Mouse (Mus musculus) small intestine, adult 2 months (tissue): ENCODE results near the gene Dynll2. TPM values are rescaled to one million over a fixed set of nuclear protein-coding genes. Genes with fewer than 3 reads are reported as not detected.

Experiments
- H3K27ac ChIP-seq: fragments of 200-500 bp; 2 replicates; pipeline ENCODE4 v1.5.1; 2012; ENCODE audit warnings: low read depth, low read length, control low read depth, inconsistent platforms; ENCODE audit not compliant: insufficient read depth
- H3K27me3 ChIP-seq: fragments of 200-500 bp; 2 replicates; pipeline ENCODE4 v1.6.1; 2012; ENCODE audit warnings: mild to moderate bottlenecking, moderate library complexity, low read length, inconsistent platforms; ENCODE audit not compliant: control insufficient read depth, insufficient read depth
- H3K36me3 ChIP-seq: fragments of 200-500 bp; 2 replicates; pipeline ENCODE4 v1.6.1; 2012; ENCODE audit warnings: mild to moderate bottlenecking, low read length, control low read depth, inconsistent platforms; ENCODE audit not compliant: control insufficient read depth, insufficient read depth
- H3K4me1 ChIP-seq: fragments of 200-500 bp; 2 replicates; pipeline ENCODE4 v1.6.1; 2012; ENCODE audit warnings: low read length, inconsistent platforms, mixed read lengths; ENCODE audit not compliant: control insufficient read depth, insufficient read depth, insufficient read length
- H3K4me3 ChIP-seq: fragments of 200-500 bp; 2 replicates; pipeline ENCODE4 v1.5.1; 2012; ENCODE audit warnings: low read depth, mild to moderate bottlenecking, control low read depth, inconsistent platforms, low read length, moderate library complexity
- CTCF ChIP-seq: fragments of 200-500 bp; IDR thresholded peaks from 2 replicates; pipeline ENCODE4 v1.5.1; 2012; ENCODE audit warnings: low read depth, mild to moderate bottlenecking, control low read depth, inconsistent platforms, low read length, moderate library complexity, mixed read lengths; ENCODE audit not compliant: insufficient replicate concordance, insufficient read length; ENCODE audit errors: extremely low read depth
- POLR2A ChIP-seq: fragments of 200-500 bp; IDR thresholded peaks from 2 replicates; pipeline ENCODE4 v1.6.1; 2012; ENCODE audit warnings: low read depth, mild to moderate bottlenecking, control low read depth, inconsistent platforms, low read length, moderate library complexity
- WGBS: fragments of 180-500 bp; shearing (Covaris S2); methylation state at CpG from one replicate; pipeline ENCODE4 v1.1.7; 2018; 5-methylcytosine and 5-hydroxymethylcytosine counted together
- polyA plus RNA-seq: library from polyadenylated mRNA; depleted of rRNA; stranded (reverse); fragments of >200 nt; gene quantifications from 2 replicates; pipeline ENCODE4 v1.2.3, GENCODE M21; 2012

Gene Dynll2
- polyA plus RNA-seq, 1 experiment, result 140 TPM

GRCm38 (mm10) chr11:88027391-88028035 lies 40.2 kb upstream of the Dynll2 start:
- Histone ChIP-seq H3K27ac (no peak overlapping the region), H3K27me3 (no peaks in the 10 kb centered on the region), H3K4me1 (no peaks in the 10 kb centered on the region), H3K36me3 (no peaks in the 10 kb centered on the region), H3K4me3 (no peak overlapping the region)
- 91% methylated on average over 9 of the region's 9 CpGs for WGBS
- TF ChIP-seq POLR2A, result no peak
- TF ChIP-seq CTCF, result no peak

- 84% methylated on average over 2 of the region's 2 CpGs for WGBS
Measured at GRCm38 (mm10) chr11:88023933-88024332, 36.6 kb upstream of the Dynll2 start.

GRCm38 (mm10) chr11:88015795-88016194 lies 28.5 kb upstream of the Dynll2 start:
- Histone ChIP-seq H3K36me3 (no peaks in the 10 kb centered on the region), H3K27me3 (no peaks in the 10 kb centered on the region), H3K4me3 (no peak overlapping the region), H3K4me1 (peaks cover 7% of the 10 kb centered on the region), H3K27ac (no peak overlapping the region)
- TF ChIP-seq CTCF (no peak), POLR2A (no peak)
- 78% methylated on average over 6 of the region's 6 CpGs for WGBS

More at GRCm38 (mm10) chr11:88023933-88024332, 36.6 kb upstream of the Dynll2 start:
- H3K4me1 ChIP-seq, result no peaks in the 10 kb centered on the region
- TF ChIP-seq CTCF (no peak), POLR2A (no peak)
- no peaks in the 10 kb centered on the region for H3K27me3 ChIP-seq
- no peak overlapping the region for H3K27ac ChIP-seq
- H3K4me3 ChIP-seq, result no peak overlapping the region
- no peaks in the 10 kb centered on the region for H3K36me3 ChIP-seq

- no peak overlapping the region for H3K4me3 ChIP-seq
Measured at GRCm38 (mm10) chr11:88015161-88015560, 27.8 kb upstream of the Dynll2 start.

GRCm38 (mm10) chr11:88013632-88014031 lies 26.3 kb upstream of the Dynll2 start:
- no peak for TF ChIP-seq CTCF
- TF ChIP-seq POLR2A, result no peak
- H3K36me3 ChIP-seq, result no peaks in the 10 kb centered on the region
- H3K27ac ChIP-seq, result no peak overlapping the region
- H3K27me3 ChIP-seq, result no peaks in the 10 kb centered on the region
- no peak overlapping the region for H3K4me3 ChIP-seq
- 91% methylated on average over 10 of the region's 10 CpGs for WGBS
- peaks cover 22% of the 10 kb centered on the region for H3K4me1 ChIP-seq

More at GRCm38 (mm10) chr11:88015161-88015560, 27.8 kb upstream of the Dynll2 start:
- Histone ChIP-seq H3K27ac (no peak overlapping the region), H3K4me1 (peaks cover 8% of the 10 kb centered on the region), H3K36me3 (no peaks in the 10 kb centered on the region), H3K27me3 (no peaks in the 10 kb centered on the region)
- TF ChIP-seq CTCF (no peak), POLR2A (no peak)
- WGBS, result 90% methylated on average over 11 of the region's 11 CpGs

- H3K27ac ChIP-seq, result no peak overlapping the region
- H3K4me1 ChIP-seq, result peaks cover 24% of the 10 kb centered on the region
- no peaks in the 10 kb centered on the region for H3K27me3 ChIP-seq
- no peak for TF ChIP-seq POLR2A
- no peak for TF ChIP-seq CTCF
- H3K36me3 ChIP-seq, result no peaks in the 10 kb centered on the region
- 84% methylated on average over 11 of the region's 11 CpGs for WGBS
- no peak overlapping the region for H3K4me3 ChIP-seq
Measured at GRCm38 (mm10) chr11:88012621-88013244, 25.4 kb upstream of the Dynll2 start.

- peak overlapping the region; percentile 66 for H3K27ac ChIP-seq
- H3K36me3 ChIP-seq, result no peaks in the 10 kb centered on the region
- TF ChIP-seq POLR2A (no peak), CTCF (no peak)
- H3K4me1 ChIP-seq, result peaks cover 24% of the 10 kb centered on the region
- 71% methylated on average over 7 of the region's 7 CpGs for WGBS
- no peaks in the 10 kb centered on the region for H3K27me3 ChIP-seq
- peak overlapping the region; percentile 39; the same call in 1 of the 2 replicates for H3K4me3 ChIP-seq
Measured at GRCm38 (mm10) chr11:88011914-88012419, 24.6 kb upstream of the Dynll2 start.
